Mouse (Mus musculus) embryonic fibroblast, embryonic 13.5 days (primary cell): ENCODE data around the gene Gorab.

Source experiments
- CTCF ChIP-seq: IDR thresholded peaks from 2 replicates; pipeline ENCODE4 v1.5.1; 2011; ENCODE audit warnings: mild to moderate bottlenecking, control low read depth, low read length, moderate library complexity, borderline replicate concordance; ENCODE audit not compliant: insufficient read depth
- POLR2A ChIP-seq: IDR thresholded peaks from 2 replicates; pipeline ENCODE4 v1.6.1; 2011; ENCODE audit warnings: low read depth, mild to moderate bottlenecking, control low read depth, low read length, moderate library complexity

DNA sequence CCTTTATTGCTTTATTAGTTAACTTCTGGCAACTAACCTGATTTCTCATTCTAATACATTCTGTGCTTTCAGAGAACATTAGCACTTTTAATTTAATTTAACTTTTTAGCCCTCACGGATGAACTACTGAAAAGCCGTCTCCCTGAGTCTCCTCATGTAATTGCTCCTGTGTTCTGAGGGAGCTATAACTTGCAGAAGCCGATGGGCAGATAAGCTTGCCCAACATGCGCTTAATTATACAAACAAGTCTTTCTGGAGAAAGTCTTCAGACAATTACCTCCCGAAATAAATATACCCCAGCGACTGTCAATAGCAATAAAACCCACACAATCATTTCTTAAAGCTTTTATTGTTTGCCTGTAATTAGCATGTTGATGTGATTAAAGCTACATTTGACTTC is 45.7 kb downstream of the Gorab start:
- TF ChIP-seq CTCF (no peak), POLR2A (no peak)
